Mouse (Mus musculus) E14TG2a.4 (cell line): ENCODE data around the gene Zdhhc20.

ENCODE experiments used
- CTCF ChIP-seq: conservative IDR thresholded peaks from 2 replicates; pipeline ENCODE4 v1.5.1; 2014; ENCODE audit warnings: low read length
- POU5F1 ChIP-seq: IDR thresholded peaks from 2 replicates; pipeline ENCODE4 v1.6.1; 2014; ENCODE audit warnings: low read length, borderline replicate concordance

- no peak for TF ChIP-seq CTCF
- no peak for TF ChIP-seq POU5F1
Observed at GRCm38 (mm10) chr14:57789759-57790158, 100.3 kb downstream of the Zdhhc20 start.
